10 mouse cellular contexts compared by ENCODE assay signal in the genomic region with DNA sequence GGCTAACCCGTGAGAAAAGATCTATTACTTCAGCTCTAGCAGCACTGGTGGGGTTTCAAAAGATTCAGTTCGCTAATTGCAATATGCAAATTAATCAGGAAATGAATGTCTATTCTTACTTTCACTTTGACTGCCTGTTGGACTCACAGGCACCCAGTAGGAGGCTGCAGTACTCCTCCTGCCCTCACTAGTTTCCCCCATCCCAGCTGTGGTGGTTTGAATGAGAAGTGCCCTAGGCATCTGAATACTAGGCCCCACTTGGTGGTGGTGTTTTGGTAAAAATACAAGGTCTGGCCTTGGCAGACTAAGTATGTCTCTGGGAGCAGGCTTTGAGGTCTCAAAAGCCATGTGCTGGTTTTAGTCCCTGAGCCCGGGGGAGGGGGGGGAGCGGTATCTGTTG.
DNase-seq lines count a peak whose midpoint lies in the region; ATAC-seq and TF ChIP-seq lines count a peak whose summit lies in the region.
"Had no signal": no experiment of that assay in that cellular context is flagged by ENCODE, and none has a peak within 500 bp of the region (broad histone marks: within the 10 kb centered on the region; RNA-seq: fewer than 3 reads in every experiment).

No protein-coding gene starts in this region.

- no peaks in the 10 kb centered on the region for H3K4me1 ChIP-seq in midbrain, embryonic 12.5 days
- no peaks in the 10 kb centered on the region for H3K4me1 ChIP-seq in midbrain, embryonic 10.5 days
- no peaks in the 10 kb centered on the region for H3K4me1 ChIP-seq in ES-E14 (ENCODE audit: control insufficient read depth in 2 of 2, insufficient read depth in 2 of 2, low read length in 2 of 2, poor library complexity in 1 of 2)
- no peaks in the 10 kb centered on the region; the same call in 1 of the 2 replicates for H3K4me1 ChIP-seq in forebrain, embryonic 11.5 days (replicated peaks; ENCODE audit: control insufficient read depth, insufficient read depth, low read length)
- no peaks in the 10 kb centered on the region for H3K4me1 ChIP-seq in stomach, postnatal 0 days (replicated peaks; ENCODE audit: control insufficient read depth, insufficient read depth)
- H3K4me1 ChIP-seq: heart, embryonic 13.5 days had no signal

- H3K9ac ChIP-seq in midbrain, embryonic 12.5 days (replicated peaks), result no peak overlapping the region
- H3K9ac ChIP-seq in ES-E14 (ENCODE audit: insufficient read depth, low read depth, low read length, poor library complexity, severe bottlenecking), result no peak overlapping the region
- H3K9ac ChIP-seq in forebrain, embryonic 11.5 days (ENCODE audit: low read length), result no peak overlapping the region
- no peak overlapping the region for H3K9ac ChIP-seq in stomach, postnatal 0 days (ENCODE audit: low read length)
- H3K9ac ChIP-seq: heart, embryonic 13.5 days had no signal

- H3K36me3 ChIP-seq in midbrain, embryonic 12.5 days, result no peaks in the 10 kb centered on the region
- H3K36me3 ChIP-seq in midbrain, embryonic 10.5 days, result no peaks in the 10 kb centered on the region
- H3K36me3 ChIP-seq in ES-E14 (ENCODE audit: control insufficient read depth, insufficient read depth, low read length, poor library complexity, severe bottlenecking), result no peaks in the 10 kb centered on the region
- no peaks in the 10 kb centered on the region for H3K36me3 ChIP-seq in forebrain, embryonic 11.5 days (ENCODE audit: control insufficient read depth, insufficient read depth, low read length)
- no peaks in the 10 kb centered on the region for H3K36me3 ChIP-seq in stomach, postnatal 0 days (ENCODE audit: control insufficient read depth, insufficient read depth, low read length)
- H3K36me3 ChIP-seq: heart, embryonic 13.5 days had no signal

- ATAC-seq in midbrain, embryonic 12.5 days (ENCODE audit: low FRiP score, low read depth), result peak; percentile 56
- ATAC-seq in forebrain, embryonic 11.5 days (replicated peaks; ENCODE audit: low FRiP score), result peak; percentile 97
- peak; percentile 50; the same call in 1 of the 2 replicates for ATAC-seq in monocyte, adult 5-6 weeks (replicated peaks; ENCODE audit: insufficient number of reproducible peaks, low FRiP score, low TSS enrichment, poor library complexity, severe bottlenecking)
- no peak for ATAC-seq in stomach, postnatal 0 days (ENCODE audit: low FRiP score, low TSS enrichment)

- DNase-seq in midbrain, embryonic 10.5 days (ENCODE audit: low spot score), result no peak
- DNase-seq in ES-E14 (ENCODE audit: low read depth, low spot score), result peak; percentile 3
- peak; percentile 63 for DNase-seq in forebrain, embryonic 11.5 days (ENCODE audit: low spot score)
- no peak for DNase-seq in lung, postnatal 25 days (ENCODE audit: low spot score)
- DNase-seq in spleen, postnatal 4 days (ENCODE audit: low spot score in 2 of 2), result no peak
- no peak for DNase-seq in stomach, postnatal 0 days (ENCODE audit: low spot score)
- DNase-seq: cerebellum, postnatal 25 days had no signal

- WGBS in midbrain, embryonic 12.5 days, result 64% methylated on average over 4 of the region's 4 CpGs
- 62% methylated on average over 4 of the region's 4 CpGs for WGBS in midbrain, embryonic 10.5 days
- 48% methylated on average over 4 of the region's 4 CpGs for WGBS in forebrain, embryonic 11.5 days
- 71% methylated on average over 4 of the region's 4 CpGs for WGBS in stomach, postnatal 0 days

- no peaks in the 10 kb centered on the region for H3K9me3 ChIP-seq in midbrain, embryonic 12.5 days
- H3K9me3 ChIP-seq in midbrain, embryonic 10.5 days (replicated peaks), result no peaks in the 10 kb centered on the region
- H3K9me3 ChIP-seq in ES-E14 (ENCODE audit: control insufficient read depth, insufficient read depth, low read depth, low read length), result no peaks in the 10 kb centered on the region
- no peaks in the 10 kb centered on the region for H3K9me3 ChIP-seq in forebrain, embryonic 11.5 days (ENCODE audit: control insufficient read depth, low read length)
- H3K9me3 ChIP-seq in stomach, postnatal 0 days (ENCODE audit: control insufficient read depth, low read length), result no peaks in the 10 kb centered on the region
- H3K9me3 ChIP-seq: heart, embryonic 13.5 days had no signal

- TF ChIP-seq CTCF in stomach, postnatal 0 days (IDR thresholded peaks at IDR 0.05; ENCODE audit: low read depth), result no peak

- H3K4me3 ChIP-seq in midbrain, embryonic 12.5 days, result no peak overlapping the region
- H3K4me3 ChIP-seq in midbrain, embryonic 10.5 days, result no peak overlapping the region
- H3K4me3 ChIP-seq in ES-E14 (ENCODE audit: insufficient read depth in 1 of 2, low read depth in 1 of 2, low read length in 2 of 2, poor library complexity in 1 of 2, severe bottlenecking in 1 of 2), result no peak overlapping the region
- no peak overlapping the region for H3K4me3 ChIP-seq in forebrain, embryonic 11.5 days (ENCODE audit: low read depth, low read length)
- H3K4me3 ChIP-seq in stomach, postnatal 0 days (ENCODE audit: low read depth, low read length), result no peak overlapping the region
- H3K4me3 ChIP-seq: heart, embryonic 13.5 days had no signal

- no peak overlapping the region for H3K27ac ChIP-seq in midbrain, embryonic 12.5 days (replicated peaks)
- H3K27ac ChIP-seq in midbrain, embryonic 10.5 days (replicated peaks), result no peak overlapping the region
- H3K27ac ChIP-seq in ES-E14 (ENCODE audit: insufficient read depth, low read depth, low read length, poor library complexity, severe bottlenecking), result no peak overlapping the region
- H3K27ac ChIP-seq in forebrain, embryonic 11.5 days (ENCODE audit: low read depth, low read length), result no peak overlapping the region; the same call in 1 of the 2 replicates
- no peak overlapping the region for H3K27ac ChIP-seq in stomach, postnatal 0 days (replicated peaks)
- H3K27ac ChIP-seq: heart, embryonic 13.5 days had no signal

- H3K27me3 ChIP-seq in midbrain, embryonic 12.5 days, result no peaks in the 10 kb centered on the region
- no peaks in the 10 kb centered on the region for H3K27me3 ChIP-seq in midbrain, embryonic 10.5 days (ENCODE audit: low read depth, poor library complexity, severe bottlenecking)
- H3K27me3 ChIP-seq in forebrain, embryonic 11.5 days (ENCODE audit: control insufficient read depth, insufficient read depth, low read length), result no peaks in the 10 kb centered on the region
- H3K27me3 ChIP-seq in stomach, postnatal 0 days (ENCODE audit: control insufficient read depth, insufficient read depth, low read length), result no peaks in the 10 kb centered on the region
- H3K27me3 ChIP-seq: heart, embryonic 13.5 days had no signal

- no peak overlapping the region for H3K4me2 ChIP-seq in midbrain, embryonic 12.5 days (replicated peaks)
- H3K4me2 ChIP-seq in forebrain, embryonic 11.5 days (ENCODE audit: low read depth, low read length, severe bottlenecking), result no peak overlapping the region
- H3K4me2 ChIP-seq in stomach, postnatal 0 days (replicated peaks; ENCODE audit: low read depth), result no peak overlapping the region
- H3K4me2 ChIP-seq: heart, embryonic 13.5 days had no signal

- no peak for TF ChIP-seq EP300 in stomach, postnatal 0 days (optimal IDR thresholded peaks at IDR 0.05)

- in situ Hi-C loops in ES-E14 (cut with MboI; ENCODE audit: low sequenced_read_pairs in 2 of 2, unreplicated experiment in 2 of 2), result no loop called here

TF ChIP-seq in ES-E14, 5 proteins besides CTCF, POLR2A, EP300 and RAD21:
- TF ChIP-seq MAFK (IDR thresholded peaks at IDR 0.05; ENCODE audit: insufficient read depth, low read depth, low read length) (no peak), ZNF384 (IDR thresholded peaks at IDR 0.05; ENCODE audit: low read depth, low read length) (no peak), CHD2 (IDR thresholded peaks at IDR 0.05; ENCODE audit: low read depth, low read length) (no peak), ZC3H11A (IDR thresholded peaks at IDR 0.05; ENCODE audit: borderline replicate concordance, low read depth, low read length) (no peak), HCFC1 (IDR thresholded peaks at IDR 0.05; ENCODE audit: borderline replicate concordance, insufficient read depth, low read length) (no peak)

Comparison
In these comparisons a context has a peak if more than half of its experiments do, and no peak if none do; other contexts are left out.
1. DNase-seq: peak in ES-E14 (single experiment) and forebrain, embryonic 11.5 days (single experiment); none in midbrain, embryonic 10.5 days (single experiment), lung, postnatal 25 days (single experiment), spleen, postnatal 4 days (0 of 2) and stomach, postnatal 0 days (single experiment).